Mouse (Mus musculus) stomach, embryonic 16.5 days (tissue): ENCODE results near the gene Dab1. TPM values are rescaled to one million over a fixed set of nuclear protein-coding genes. Genes with fewer than 3 reads are reported as not detected.

Source experiments
- ATAC-seq: fragments of 200-750 bp; cut with Nextera tagmentation; 2 replicates; pipeline ENCODE4 v1.8.0; 2017; ENCODE audit warnings: moderate number of reproducible peaks, moderate TSS enrichment; ENCODE audit not compliant: insufficient read depth, low FRiP score
- H3K27ac ChIP-seq: fragments of 300-500 bp; sonication (generic); 2 replicates; pipeline ENCODE4 v1.5.1; 2014; ENCODE audit warnings: low read length
- H3K27me3 ChIP-seq: fragments of 300-500 bp; sonication (generic); 2 replicates; pipeline ENCODE4 v1.6.1; 2014; ENCODE audit warnings: low read length, control low read depth, mixed read lengths; ENCODE audit not compliant: control insufficient read depth, insufficient read depth
- H3K36me3 ChIP-seq: fragments of 300-500 bp; sonication (generic); 2 replicates; pipeline ENCODE4 v1.6.1; 2014; ENCODE audit warnings: low read length; ENCODE audit not compliant: control insufficient read depth, insufficient read depth
- H3K4me1 ChIP-seq: fragments of 300-500 bp; sonication (generic); 2 replicates; pipeline ENCODE4 v1.6.1; 2014; ENCODE audit warnings: low read length, control low read depth, mixed read lengths; ENCODE audit not compliant: control insufficient read depth, insufficient read depth
- H3K4me2 ChIP-seq: fragments of 300-500 bp; sonication (generic); 2 replicates; pipeline ENCODE4 v1.6.1; 2014; ENCODE audit warnings: low read depth, low read length, mixed read lengths
- H3K4me3 ChIP-seq: fragments of 300-500 bp; sonication (generic); replicated peaks from 2 replicates; pipeline ENCODE4 v1.5.1; 2014; ENCODE audit warnings: mild to moderate bottlenecking, low read length
- H3K9ac ChIP-seq: fragments of 300-500 bp; sonication (generic); 2 replicates; pipeline ENCODE4 v1.6.1; 2014; ENCODE audit warnings: low read length
- H3K9me3 ChIP-seq: fragments of 300-500 bp; sonication (generic); replicated peaks from 2 replicates; pipeline ENCODE4 v1.6.1; 2016; ENCODE audit warnings: low read length, control low read depth; ENCODE audit not compliant: control insufficient read depth
- WGBS: fragments of 180-500 bp; shearing (Covaris S2); extraction: QIAGEN DNeasy Blood & Tissue Kit; methylation state at CpG from one replicate; pipeline ENCODE4 v1.1.7; 2014; 5-methylcytosine and 5-hydroxymethylcytosine counted together
- polyA plus RNA-seq: library from polyadenylated mRNA; unstranded; fragments of >200 nt; fragmentation: Nextera tagmentation; extraction: Ambion mirVana; gene quantifications from 2 replicates; pipeline ENCODE4 v1.2.1, GENCODE M21; 2015

The Dab1 gene
- polyA plus RNA-seq, 1 experiment from 2014 or later: 10.0 TPM

DNA sequence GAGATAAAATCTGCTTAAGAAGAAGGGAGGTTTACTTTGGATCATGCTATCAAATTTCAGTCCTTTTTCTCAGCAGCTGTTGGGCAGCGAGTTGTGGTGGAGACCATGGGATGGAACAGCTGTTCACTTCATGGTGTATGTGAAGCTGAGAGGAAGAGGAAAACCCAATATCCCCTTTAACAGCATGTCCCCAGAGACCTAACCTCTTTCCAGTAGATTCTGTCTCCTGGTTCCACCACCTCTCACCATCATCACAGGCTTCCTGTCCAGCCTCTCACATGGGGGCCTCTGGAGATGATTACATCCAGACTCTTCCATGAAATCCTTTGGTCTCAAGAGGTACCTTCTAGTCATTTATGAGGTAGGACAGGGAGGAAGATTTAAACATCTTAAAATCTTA is 755.0 kb downstream of the Dab1 start:
- WGBS: 72% methylated on average over 1 of the region's 1 CpGs
- peaks cover 16% of the 10 kb centered on the region for H3K27me3 ChIP-seq
- no peaks in the 10 kb centered on the region for H3K4me1 ChIP-seq
- H3K27ac ChIP-seq: no peak overlapping the region
- no peak overlapping the region for H3K4me2 ChIP-seq
- no peak overlapping the region for H3K9ac ChIP-seq
- no peaks in the 10 kb centered on the region for H3K36me3 ChIP-seq
- no peaks in the 10 kb centered on the region for H3K9me3 ChIP-seq
- no peak for ATAC-seq
- H3K4me3 ChIP-seq: no peak overlapping the region

DNA sequence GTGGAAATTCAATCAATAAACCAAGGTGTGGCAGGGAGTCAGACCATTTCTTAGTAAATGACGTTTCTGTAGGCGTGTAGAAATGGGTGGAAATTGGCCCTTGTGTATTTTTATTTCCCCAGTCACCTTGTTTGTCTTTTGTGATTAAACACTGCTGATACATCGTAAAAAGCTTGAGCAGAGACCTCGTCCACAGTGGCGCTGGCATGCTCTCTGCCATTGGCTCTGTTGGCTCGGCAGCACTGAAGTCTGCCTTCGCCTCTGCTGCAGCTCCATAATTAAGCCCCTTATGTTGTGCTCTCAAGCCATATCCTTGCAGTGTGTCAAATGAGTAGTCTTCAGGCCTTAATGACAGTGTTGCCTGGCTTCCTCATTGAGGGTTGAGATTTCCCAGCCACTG is 765.5 kb downstream of the Dab1 start:
- Histone ChIP-seq H3K9ac (no peak overlapping the region), H3K36me3 (no peaks in the 10 kb centered on the region), H3K27ac (no peak overlapping the region), H3K4me1 (no peaks in the 10 kb centered on the region), H3K9me3 (no peaks in the 10 kb centered on the region), H3K4me2 (no peak overlapping the region), H3K27me3 (no peaks in the 10 kb centered on the region), H3K4me3 (no peak overlapping the region)
- WGBS: 50% methylated on average over 7 of the region's 7 CpGs
- ATAC-seq: peak; percentile 25; the same call in 1 of the 2 replicates

DNA sequence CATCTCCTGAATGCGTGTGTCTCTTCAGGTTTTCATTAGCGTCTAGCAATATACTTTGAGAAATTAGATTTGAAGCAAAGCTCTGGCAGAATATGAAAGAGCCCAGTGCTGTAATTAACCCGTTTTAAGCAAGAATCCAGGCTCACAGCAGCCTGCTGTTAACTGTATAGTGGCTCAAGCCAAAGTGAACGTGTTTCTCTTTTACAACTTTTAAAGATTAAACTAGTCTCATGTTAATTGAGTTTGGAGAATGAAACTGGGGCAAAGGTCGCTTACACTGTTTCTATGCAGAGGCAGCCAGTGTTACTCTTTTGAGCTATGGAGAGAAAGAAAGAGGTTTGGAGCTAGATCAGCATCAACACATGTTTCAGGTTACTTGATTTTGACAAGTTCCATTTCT is 766.1 kb downstream of the Dab1 start:
- Histone ChIP-seq H3K9ac (no peak overlapping the region), H3K4me1 (no peaks in the 10 kb centered on the region), H3K4me3 (no peak overlapping the region), H3K4me2 (no peak overlapping the region), H3K27me3 (no peaks in the 10 kb centered on the region), H3K27ac (no peak overlapping the region), H3K36me3 (no peaks in the 10 kb centered on the region), H3K9me3 (no peaks in the 10 kb centered on the region)
- 35% methylated on average over 5 of the region's 5 CpGs for WGBS
- ATAC-seq: no peak

DNA sequence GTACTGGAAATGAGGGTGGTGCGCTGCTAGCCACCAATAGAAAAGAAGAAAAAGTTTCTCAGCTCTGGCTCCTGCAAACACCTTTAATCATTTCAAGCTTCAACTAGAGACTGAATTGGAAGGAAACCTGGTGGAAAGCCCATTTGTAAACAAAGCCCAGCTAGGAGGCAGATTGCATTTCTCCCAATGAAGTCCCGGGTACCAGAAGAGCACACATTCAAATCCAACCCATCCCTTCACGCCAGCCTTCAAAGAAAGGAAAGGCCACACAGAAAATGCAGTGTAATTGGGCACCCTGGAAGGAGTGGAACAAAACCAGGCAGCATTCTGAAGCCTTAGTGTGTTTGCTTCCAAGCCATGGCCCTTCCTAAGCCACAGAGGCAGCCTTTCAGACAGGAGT is 776.4 kb downstream of the Dab1 start:
- no peak overlapping the region for H3K27ac ChIP-seq
- H3K4me3 ChIP-seq: no peak overlapping the region
- H3K4me1 ChIP-seq: no peaks in the 10 kb centered on the region
- no peaks in the 10 kb centered on the region for H3K27me3 ChIP-seq
- no peak overlapping the region for H3K4me2 ChIP-seq
- WGBS: 82% methylated on average over 3 of the region's 3 CpGs
- no peaks in the 10 kb centered on the region for H3K36me3 ChIP-seq
- no peaks in the 10 kb centered on the region for H3K9me3 ChIP-seq
- ATAC-seq: no peak
- H3K9ac ChIP-seq: no peak overlapping the region

DNA sequence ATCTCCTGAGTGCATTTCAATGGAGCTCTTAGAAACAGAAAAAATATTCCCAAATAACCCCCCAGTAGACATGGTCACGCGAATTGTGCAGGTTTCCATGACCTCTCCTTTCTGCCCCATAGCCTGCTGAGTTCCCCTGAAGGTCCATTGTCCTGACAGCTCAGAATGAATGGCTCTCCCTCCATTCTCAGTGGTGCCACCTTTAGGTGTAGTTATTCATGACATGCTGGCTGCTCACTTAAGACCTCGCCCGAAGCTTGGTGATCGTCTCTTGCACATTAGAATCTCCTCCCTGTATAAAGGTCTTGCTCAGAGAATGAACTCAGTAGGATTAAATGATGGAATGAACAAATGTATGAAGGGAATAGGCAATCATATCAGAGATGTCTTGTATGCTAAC is 776.9 kb downstream of the Dab1 start:
- Histone ChIP-seq H3K4me3 (no peak overlapping the region), H3K9ac (no peak overlapping the region), H3K4me2 (no peak overlapping the region), H3K9me3 (no peaks in the 10 kb centered on the region), H3K36me3 (no peaks in the 10 kb centered on the region), H3K4me1 (no peaks in the 10 kb centered on the region), H3K27ac (no peak overlapping the region), H3K27me3 (no peaks in the 10 kb centered on the region)
- ATAC-seq: no peak
- whole genome bisulfite sequencing: 87% methylated on average over 5 of the region's 5 CpGs

DNA sequence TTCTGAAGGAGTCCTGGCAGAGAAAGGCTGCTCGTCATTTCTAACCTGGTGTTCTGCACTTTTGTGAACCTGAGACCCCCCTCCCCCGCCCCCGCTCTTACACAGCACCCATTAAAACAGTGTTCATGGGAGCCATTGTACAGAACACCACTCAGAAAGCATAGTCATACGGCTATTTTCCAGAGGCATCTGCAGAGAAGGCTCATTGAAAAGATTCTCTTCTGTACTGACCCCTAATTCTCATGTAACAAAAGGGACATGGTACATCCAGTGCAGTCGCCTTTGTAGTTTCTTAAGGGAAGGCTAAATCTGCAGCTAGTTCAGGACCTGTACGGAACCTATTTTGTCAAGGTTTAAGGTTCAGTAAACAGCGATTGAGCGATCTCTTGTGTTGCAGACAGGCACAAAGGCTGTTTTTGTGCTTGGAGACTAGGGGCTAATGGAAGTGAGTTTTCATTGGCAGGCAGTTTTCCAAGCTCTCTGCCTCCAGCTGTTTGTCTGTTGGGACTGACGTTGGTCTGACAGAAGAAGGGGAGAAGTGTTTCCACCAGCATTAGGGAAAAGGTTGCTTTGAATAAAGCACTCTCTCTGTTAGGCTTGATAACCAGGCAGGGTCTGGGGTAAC is 780.1 kb downstream of the Dab1 start:
- no peak for ATAC-seq
- Histone ChIP-seq H3K9me3 (no peaks in the 10 kb centered on the region), H3K4me3 (no peak overlapping the region), H3K27me3 (no peaks in the 10 kb centered on the region), H3K4me2 (no peak overlapping the region), H3K9ac (no peak overlapping the region), H3K4me1 (no peaks in the 10 kb centered on the region), H3K27ac (no peak overlapping the region), H3K36me3 (no peaks in the 10 kb centered on the region)
- 57% methylated on average over 9 of the region's 9 CpGs for WGBS

DNA sequence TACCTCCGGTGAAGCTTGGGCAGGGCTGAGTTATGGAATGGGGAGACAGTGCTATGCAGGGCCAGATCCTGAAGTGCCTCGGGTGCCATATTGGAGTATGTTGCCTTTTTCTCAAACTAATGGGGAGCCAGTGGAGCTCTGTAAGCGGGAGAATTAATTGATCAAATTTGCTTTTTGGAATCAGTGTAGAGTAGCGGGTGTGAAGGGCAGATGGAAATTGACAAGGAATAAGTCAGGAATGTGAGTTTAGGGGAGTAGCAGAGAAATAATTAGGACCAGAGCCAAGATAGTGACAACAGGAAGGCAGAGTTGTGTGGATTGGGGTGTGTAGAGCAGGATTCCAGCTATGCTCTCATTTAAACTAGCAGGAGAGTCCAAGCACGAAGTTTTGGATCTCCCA is 784.9 kb downstream of the Dab1 start:
- Histone ChIP-seq H3K9ac (no peak overlapping the region), H3K4me3 (no peak overlapping the region), H3K4me1 (no peaks in the 10 kb centered on the region), H3K36me3 (no peaks in the 10 kb centered on the region), H3K9me3 (no peaks in the 10 kb centered on the region), H3K27ac (no peak overlapping the region), H3K4me2 (no peak overlapping the region), H3K27me3 (0 out of 2 replicates have a peak, but pooled peaks cover 3% of the 10 kb centered on the region)
- WGBS: 86% methylated on average over 5 of the region's 5 CpGs
- no peak for ATAC-seq

DNA sequence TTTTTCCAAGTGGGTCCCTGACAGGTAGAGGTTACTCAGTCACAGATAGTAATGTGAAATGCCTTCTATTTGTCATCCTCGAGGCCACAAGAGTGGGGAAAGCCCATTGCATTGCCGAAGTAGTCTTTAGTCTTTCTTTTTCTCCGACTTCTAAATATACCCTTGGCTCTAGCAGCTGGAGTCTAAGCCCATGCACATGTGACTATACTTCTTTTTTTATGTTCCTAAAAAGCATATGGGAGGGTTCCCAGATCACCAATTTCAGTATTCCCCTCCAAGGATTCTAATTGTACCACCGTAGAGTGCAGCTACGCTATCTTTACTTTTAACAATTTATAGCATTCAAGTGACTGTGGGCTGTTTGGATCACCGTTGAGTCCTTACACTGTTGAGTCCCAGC is 791.8 kb downstream of the Dab1 start:
- Histone ChIP-seq H3K9ac (no peak overlapping the region), H3K27me3 (no peaks in the 10 kb centered on the region), H3K4me2 (no peak overlapping the region), H3K4me1 (no peaks in the 10 kb centered on the region), H3K4me3 (no peak overlapping the region), H3K36me3 (no peaks in the 10 kb centered on the region), H3K9me3 (no peaks in the 10 kb centered on the region), H3K27ac (no peak overlapping the region)
- ATAC-seq: no peak
- 68% methylated on average over 6 of the region's 6 CpGs for whole genome bisulfite sequencing

DNA sequence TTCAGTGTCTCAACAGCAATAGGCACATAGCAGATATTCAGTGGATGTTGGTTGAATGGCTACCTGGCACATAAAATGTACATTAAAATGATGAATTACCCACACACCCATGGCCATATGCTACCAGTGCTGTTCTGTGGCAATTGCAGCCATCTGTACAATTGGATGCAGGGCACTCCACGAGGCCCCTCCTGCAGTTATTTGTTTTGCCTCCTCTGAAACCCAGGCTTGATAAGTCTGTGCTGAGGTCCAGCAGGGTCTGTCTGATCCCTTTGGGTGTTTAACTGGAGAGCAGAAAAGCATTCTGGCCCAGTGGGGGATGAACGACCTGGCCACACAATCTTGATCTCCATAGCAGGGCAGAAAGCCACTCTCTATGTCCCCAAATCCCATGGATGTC is 796.3 kb downstream of the Dab1 start:
- no peak overlapping the region for H3K27ac ChIP-seq
- no peak overlapping the region for H3K4me2 ChIP-seq
- no peak overlapping the region for H3K4me3 ChIP-seq
- no peaks in the 10 kb centered on the region for H3K4me1 ChIP-seq
- H3K9me3 ChIP-seq: no peaks in the 10 kb centered on the region
- H3K9ac ChIP-seq: no peak overlapping the region
- no peaks in the 10 kb centered on the region for H3K36me3 ChIP-seq
- no peak for ATAC-seq
- 63% methylated on average over 2 of the region's 2 CpGs for WGBS
- H3K27me3 ChIP-seq: no peaks in the 10 kb centered on the region

DNA sequence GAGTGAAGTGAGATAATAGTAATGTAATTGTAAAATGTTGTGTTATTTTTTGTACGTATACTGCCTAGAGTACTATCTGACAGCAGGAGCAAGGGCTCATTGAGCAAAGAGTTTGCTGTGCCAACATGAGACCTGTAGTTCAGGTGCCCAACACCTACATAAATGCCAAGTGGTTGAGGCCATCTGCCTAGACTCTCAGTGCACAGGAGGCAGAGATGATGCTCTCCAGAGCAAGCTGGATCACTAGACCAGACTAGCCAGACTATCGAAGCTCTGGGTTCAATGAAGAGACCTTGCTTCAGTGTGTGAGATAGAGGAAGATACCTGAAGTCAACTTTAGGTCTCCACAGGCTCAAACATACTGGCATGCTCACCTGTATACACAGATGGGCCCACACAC is 799.2 kb downstream of the Dab1 start:
- no peak overlapping the region for H3K9ac ChIP-seq
- no peaks in the 10 kb centered on the region for H3K9me3 ChIP-seq
- H3K4me3 ChIP-seq: no peak overlapping the region
- ATAC-seq: no peak
- no peaks in the 10 kb centered on the region for H3K36me3 ChIP-seq
- no peak overlapping the region for H3K27ac ChIP-seq
- no peaks in the 10 kb centered on the region for H3K27me3 ChIP-seq
- 86% methylated on average over 2 of the region's 2 CpGs for WGBS
- H3K4me2 ChIP-seq: no peak overlapping the region
- no peaks in the 10 kb centered on the region for H3K4me1 ChIP-seq
